Mouse (Mus musculus): Measurements from ENCODE around the gene Plxnc1. TPM values are rescaled to one million over a fixed set of nuclear protein-coding genes. Genes with fewer than 3 reads are reported as not detected.

Plxnc1 gene
- total and polyA plus RNA-seq, 3 experiments = 27.6 to 34.4 (median 33.0) TPM

GRCm38 (mm10) chr10:94923337-94923762 is 21.3 kb downstream of the Plxnc1 start (continued):
- peak; percentile 94 for TF ChIP-seq EP300 (IDR thresholded peaks at IDR 0.05; ENCODE audit: low read length)
- TF ChIP-seq TBP (conservative IDR thresholded peaks at IDR 0.05; ENCODE audit: low read depth, low read length) = peak; percentile 75
- TF ChIP-seq ETS1 (conservative IDR thresholded peaks at IDR 0.05; ENCODE audit: low read depth, low read length) = peak; percentile 73

GRCm38 (mm10) chr10:94922848-94923247 is 21.8 kb downstream of the Plxnc1 start:
- TF ChIP-seq BHLHE40 (IDR thresholded peaks at IDR 0.05; ENCODE audit: low read depth, low read length) = peak; percentile 93
- no peak for TF ChIP-seq GABPA (IDR thresholded peaks at IDR 0.05; ENCODE audit: insufficient replicate concordance, low read depth, low read length)
- TF ChIP-seq KAT2A (IDR thresholded peaks at IDR 0.05; ENCODE audit: insufficient replicate concordance, low read length) = 0 out of 2 replicates have a peak, but pooled peaks have one; percentile 36
- TF ChIP-seq POLR2AphosphoS2 (IDR thresholded peaks at IDR 0.05; ENCODE audit: low read depth, low read length) = peak; percentile 50; the same call in 1 of the 2 replicates
- peak; percentile 16; the same call in 1 of the 2 replicates for TF ChIP-seq MXI1 (IDR thresholded peaks at IDR 0.05; ENCODE audit: low read depth, low read length)
- peak; percentile 60 for TF ChIP-seq USF1 (IDR thresholded peaks at IDR 0.05; ENCODE audit: low read depth, low read length)
- peak; percentile 33; the same call in 1 of the 2 replicates for TF ChIP-seq USF2 (conservative IDR thresholded peaks at IDR 0.05; ENCODE audit: low read depth, low read length)
- no peak for TF ChIP-seq HCFC1 (IDR thresholded peaks at IDR 0.05; ENCODE audit: low read depth, low read length)
- H3K27me3 ChIP-seq (replicated peaks) = no peaks in the 10 kb centered on the region
- no peaks in the 10 kb centered on the region for H3K9me3 ChIP-seq (replicated peaks; ENCODE audit: low read length)
- H3K4me1 ChIP-seq (ENCODE audit: control insufficient read depth in 1 of 2, insufficient read depth in 2 of 2) = peaks cover 24 to 89% of the 10 kb centered on the region in 2 experiments
- H3K36me3 ChIP-seq (replicated peaks in 1 of 2; ENCODE audit: control insufficient read depth in 1 of 2, insufficient read depth in 1 of 2, low read length in 1 of 2) = peaks cover 0 to 7% of the 10 kb centered on the region in 2 experiments
- H3K27ac ChIP-seq (ENCODE audit: insufficient read depth, low read depth) = peak overlapping the region; percentile 95
- peak; percentile 55 for DNase-seq (ENCODE audit: extremely low read depth)
- H3K4me2 ChIP-seq (ENCODE audit: insufficient read depth, low read depth, poor library complexity, severe bottlenecking) = peak overlapping the region; percentile 59
- in situ Hi-C loops (cut with MboI; ENCODE audit: low pct_ligation_motif_present, low pct_unique_long_range_greater_than_20kb, low sequenced_read_pairs) = loop anchor here (5.0 kb wide), 1 partner anchor 71 kb away; no protein-coding TSS in a partner anchor
- H3K9ac ChIP-seq (ENCODE audit: insufficient read depth, low read depth) = peak overlapping the region; percentile 69
- H3K79me2 ChIP-seq (replicated peaks; ENCODE audit: control insufficient read depth, extremely low read depth, insufficient read depth, poor library complexity, severe bottlenecking) = peaks cover 8% of the 10 kb centered on the region; the same call in 1 of the 2 replicates
- H3K4me3 ChIP-seq (replicated peaks in 1 of 3; ENCODE audit: low read depth in 2 of 3, low read length in 2 of 3, poor library complexity in 1 of 3) = peak overlapping the region in 2 of 3 experiments; percentile 41 to 56
- dilution Hi-C loops (cut with MboI; ENCODE audit: extremely low pct_ligation_motif_present, extremely low pct_unique_long_range_greater_than_20kb, low sequenced_read_pairs) = loop anchor here (25.0 kb wide), 1 partner anchor 111 kb away; no protein-coding TSS in a partner anchor

GRCm38 (mm10) chr10:94921751-94922150 is 22.9 kb downstream of the Plxnc1 start:
- dilution Hi-C loops (cut with MboI; ENCODE audit: extremely low pct_ligation_motif_present, extremely low pct_unique_long_range_greater_than_20kb, low sequenced_read_pairs) = loop anchor here (25.0 kb wide), 1 partner anchor 109 kb away; no protein-coding TSS in a partner anchor
- peak; percentile 80 for DNase-seq (ENCODE audit: extremely low read depth)
- no peaks in the 10 kb centered on the region for H3K27me3 ChIP-seq (replicated peaks)
- peaks cover 0 to 2% of the 10 kb centered on the region in 2 experiments for H3K36me3 ChIP-seq (replicated peaks in 1 of 2; ENCODE audit: control insufficient read depth in 1 of 2, insufficient read depth in 1 of 2, low read length in 1 of 2)
- peak overlapping the region; percentile 59 for H3K4me2 ChIP-seq (ENCODE audit: insufficient read depth, low read depth, poor library complexity, severe bottlenecking)
- in situ Hi-C loops (cut with MboI; ENCODE audit: low pct_ligation_motif_present, low pct_unique_long_range_greater_than_20kb, low sequenced_read_pairs) = loop anchor here (5.0 kb wide), 1 partner anchor 69 kb away; no protein-coding TSS in a partner anchor
- H3K79me2 ChIP-seq (replicated peaks; ENCODE audit: control insufficient read depth, extremely low read depth, insufficient read depth, poor library complexity, severe bottlenecking) = peaks cover 6% of the 10 kb centered on the region; the same call in 1 of the 2 replicates
- peak overlapping the region; percentile 95 for H3K27ac ChIP-seq (ENCODE audit: insufficient read depth, low read depth)
- peak overlapping the region; percentile 8 to 56 (median 11) for H3K4me3 ChIP-seq (replicated peaks in 1 of 3; ENCODE audit: low read depth in 2 of 3, low read length in 2 of 3, poor library complexity in 1 of 3)
- peak overlapping the region; percentile 69 for H3K9ac ChIP-seq (ENCODE audit: insufficient read depth, low read depth)
- H3K9me3 ChIP-seq (replicated peaks; ENCODE audit: low read length) = no peaks in the 10 kb centered on the region
- peaks cover 19 to 89% of the 10 kb centered on the region in 2 experiments for H3K4me1 ChIP-seq (ENCODE audit: control insufficient read depth in 1 of 2, insufficient read depth in 2 of 2)
- TF ChIP-seq SIN3A (IDR thresholded peaks at IDR 0.05; ENCODE audit: low read length) = 0 out of 2 replicates have a peak, but pooled peaks have one; percentile 20
- TF ChIP-seq E2F4 (IDR thresholded peaks at IDR 0.05; ENCODE audit: insufficient replicate concordance, low read depth, low read length) = no peak
- no peak; the same call in 1 of the 2 replicates for TF ChIP-seq MYC (IDR thresholded peaks at IDR 0.05; ENCODE audit: low read depth, low read length)
- TF ChIP-seq USF1 (IDR thresholded peaks at IDR 0.05; ENCODE audit: low read depth, low read length) = no peak
- peak; percentile 48 for TF ChIP-seq JUND (conservative IDR thresholded peaks at IDR 0.05; ENCODE audit: low read depth, low read length)
- TF ChIP-seq MEF2A (IDR thresholded peaks at IDR 0.05; ENCODE audit: borderline replicate concordance, low read depth, low read length) = peak; percentile 65; the same call in 1 of the 2 replicates
- peak; percentile 91 for TF ChIP-seq IRF4 (IDR thresholded peaks at IDR 0.05; ENCODE audit: low read depth, low read length)
- TF ChIP-seq PAX5 (IDR thresholded peaks at IDR 0.05; ENCODE audit: low read length) = no peak
- TF ChIP-seq MAFK (IDR thresholded peaks at IDR 0.05; ENCODE audit: insufficient replicate concordance, low read length) = no peak
- TF ChIP-seq CHD1 (IDR thresholded peaks at IDR 0.05; ENCODE audit: low read depth, low read length) = 0 out of 2 replicates have a peak, but pooled peaks have one; percentile 12
- TF ChIP-seq TBP (conservative IDR thresholded peaks at IDR 0.05; ENCODE audit: low read depth, low read length) = no peak
- TF ChIP-seq ZNF384 (IDR thresholded peaks at IDR 0.05; ENCODE audit: low read depth, low read length) = peak; percentile 96
- no peak for TF ChIP-seq CTCF (conservative IDR thresholded peaks at IDR 0.05 in 1 of 2, IDR thresholded peaks at IDR 0.05 in 1 of 2; ENCODE audit: low read depth in 2 of 2, low read length in 2 of 2)
- no peak for TF ChIP-seq ZKSCAN1 (IDR thresholded peaks at IDR 0.05; ENCODE audit: borderline replicate concordance, low read depth, low read length)
- peak; percentile 76 for TF ChIP-seq ETS1 (conservative IDR thresholded peaks at IDR 0.05; ENCODE audit: low read depth, low read length)
- TF ChIP-seq SMC3 (IDR thresholded peaks at IDR 0.05; ENCODE audit: low read depth, low read length) = no peak
- no peak; the same call in 1 of the 2 replicates for TF ChIP-seq POLR2A (IDR thresholded peaks at IDR 0.05; ENCODE audit: low read depth, low read length)
- TF ChIP-seq EP300 (IDR thresholded peaks at IDR 0.05; ENCODE audit: low read length) = peak; percentile 80
- TF ChIP-seq MAZ (IDR thresholded peaks at IDR 0.05; ENCODE audit: low read depth, low read length) = peak; percentile 79; the same call in 1 of the 2 replicates
- no peak for TF ChIP-seq JUN (IDR thresholded peaks at IDR 0.05; ENCODE audit: insufficient read depth, low read depth, low read length)
- no peak for TF ChIP-seq RCOR1 (conservative IDR thresholded peaks at IDR 0.05; ENCODE audit: low read depth, low read length)
- TF ChIP-seq MXI1 (IDR thresholded peaks at IDR 0.05; ENCODE audit: low read depth, low read length) = no peak

All from CH12.LX (cell line).